Mouse (Mus musculus) limb, embryonic 14.5 days (tissue): ENCODE data around the gene Stx5a. TPM values are rescaled to one million over a fixed set of nuclear protein-coding genes. Genes with fewer than 3 reads are reported as not detected.
A peak's percentile ranks its signal among the peaks of the same experiment; 100 is the strongest.

ENCODE experiments used
- ATAC-seq: fragments of 200-750 bp; cut with Nextera tagmentation; 2 replicates; pipeline ENCODE4 v1.8.0; 2017; ENCODE audit warnings: low read depth, moderate number of reproducible peaks, moderate TSS enrichment; ENCODE audit not compliant: low FRiP score
- DNase-seq: peaks from one replicate; pipeline ENCODE4 v3.0.0-alpha.2; 2015; ENCODE audit warnings: low spot score
- H3K27ac ChIP-seq: fragments of 300-500 bp; sonication (generic); replicated peaks from 2 replicates; pipeline ENCODE4 v1.5.1; 2014; ENCODE audit warnings: low read depth, mild to moderate bottlenecking, low read length, moderate library complexity, mixed read lengths
- H3K27me3 ChIP-seq: fragments of 300-500 bp; sonication (generic); 2 replicates; pipeline ENCODE4 v1.6.1; 2014; ENCODE audit warnings: low read length, mixed read lengths; ENCODE audit not compliant: control insufficient read depth, insufficient read depth
- H3K36me3 ChIP-seq: fragments of 300-500 bp; sonication (generic); 2 replicates; pipeline ENCODE4 v1.6.1; 2014; ENCODE audit warnings: mild to moderate bottlenecking, low read length, moderate library complexity, mixed read lengths; ENCODE audit not compliant: control insufficient read depth, insufficient read depth
- H3K4me1 ChIP-seq: fragments of 300-500 bp; sonication (generic); 2 replicates; pipeline ENCODE4 v1.6.1; 2014; ENCODE audit warnings: antibody characterized with exemption, low read length, mixed read lengths; ENCODE audit not compliant: control insufficient read depth, insufficient read depth
- H3K4me2 ChIP-seq: fragments of 300-500 bp; sonication (generic); replicated peaks from 2 replicates; pipeline ENCODE4 v1.6.1; 2014; ENCODE audit warnings: low read depth, mild to moderate bottlenecking, low read length, moderate library complexity; ENCODE audit not compliant: severe bottlenecking
- H3K4me3 ChIP-seq: fragments of 300-500 bp; sonication (generic); replicated peaks from 2 replicates; pipeline ENCODE4 v1.5.1; 2014; ENCODE audit warnings: low read length
- H3K9ac ChIP-seq: fragments of 300-500 bp; sonication (generic); 2 replicates; pipeline ENCODE4 v1.6.1; 2014; ENCODE audit warnings: mild to moderate bottlenecking, low read depth, low read length, moderate library complexity; ENCODE audit not compliant: severe bottlenecking
- H3K9me3 ChIP-seq: fragments of 300-500 bp; sonication (generic); 2 replicates; pipeline ENCODE4 v1.6.1; 2016; ENCODE audit warnings: low read length; ENCODE audit not compliant: control insufficient read depth
- POLR2A ChIP-seq: fragments of 200-500 bp; IDR thresholded peaks from 2 replicates; pipeline ENCODE4 v1.8.0; 2012; ENCODE audit warnings: inconsistent platforms, mild to moderate bottlenecking, moderate library complexity, borderline replicate concordance; ENCODE audit not compliant: insufficient read depth, insufficient read length; ENCODE audit errors: extremely low read depth
- WGBS: fragments of 180-500 bp; shearing (Covaris S2); extraction: QIAGEN DNeasy Blood & Tissue Kit; methylation state at CpG from one replicate; pipeline ENCODE4 v1.1.7; 2014; 5-methylcytosine and 5-hydroxymethylcytosine counted together
- polyA plus RNA-seq, 2 experiments: library from polyadenylated mRNA; depleted of rRNA in 1 of 2; stranded (reverse) in 1 of 2; unstranded in 1 of 2; fragments of >200 nt; fragmentation: Nextera tagmentation in 1 of 2; extraction: Ambion mirVana in 1 of 2; gene quantifications; 2 replicates each; pipeline versions ENCODE4 v1.2.1 to v1.2.3; 2012 to 2014

Stx5a gene
- polyA plus RNA-seq, 2 experiments: 161 to 188 TPM

DNA sequence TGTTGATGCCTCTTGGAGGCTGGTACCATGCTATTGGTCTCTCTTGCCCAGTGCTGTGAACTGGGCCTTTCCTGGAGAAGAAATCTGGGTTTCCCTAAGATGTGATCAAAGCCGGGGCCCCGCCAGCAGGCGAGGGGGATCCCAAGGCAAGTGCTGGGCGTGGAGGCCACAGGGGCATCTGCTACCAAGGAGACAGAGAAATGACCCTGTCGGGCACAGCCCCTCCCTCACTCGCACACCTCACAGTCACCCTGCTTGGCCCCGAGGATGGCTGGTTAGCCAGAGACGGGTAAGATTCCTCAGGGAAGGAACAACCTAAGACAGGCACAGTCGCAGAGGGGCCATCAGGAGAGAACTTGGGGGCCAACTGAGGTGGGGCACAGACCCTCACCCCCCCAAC lies 24.3 kb downstream of the Stx5a start:
- ATAC-seq (no peak), DNase-seq (no peak)
- 0 out of 2 replicates have a peak, but pooled peaks cover 3% of the 10 kb centered on the region for H3K4me1 ChIP-seq
- H3K4me2 ChIP-seq: no peak overlapping the region
- H3K4me3 ChIP-seq: no peak overlapping the region
- 0 out of 2 replicates have a peak, but pooled peaks cover 6% of the 10 kb centered on the region for H3K9me3 ChIP-seq
- H3K27ac ChIP-seq: no peak overlapping the region
- no peaks in the 10 kb centered on the region for H3K27me3 ChIP-seq
- TF ChIP-seq POLR2A: no peak
- WGBS: 97% methylated on average over 9 of the region's 9 CpGs
- H3K9ac ChIP-seq: no peak overlapping the region
- peaks cover 85% of the 10 kb centered on the region for H3K36me3 ChIP-seq

DNA sequence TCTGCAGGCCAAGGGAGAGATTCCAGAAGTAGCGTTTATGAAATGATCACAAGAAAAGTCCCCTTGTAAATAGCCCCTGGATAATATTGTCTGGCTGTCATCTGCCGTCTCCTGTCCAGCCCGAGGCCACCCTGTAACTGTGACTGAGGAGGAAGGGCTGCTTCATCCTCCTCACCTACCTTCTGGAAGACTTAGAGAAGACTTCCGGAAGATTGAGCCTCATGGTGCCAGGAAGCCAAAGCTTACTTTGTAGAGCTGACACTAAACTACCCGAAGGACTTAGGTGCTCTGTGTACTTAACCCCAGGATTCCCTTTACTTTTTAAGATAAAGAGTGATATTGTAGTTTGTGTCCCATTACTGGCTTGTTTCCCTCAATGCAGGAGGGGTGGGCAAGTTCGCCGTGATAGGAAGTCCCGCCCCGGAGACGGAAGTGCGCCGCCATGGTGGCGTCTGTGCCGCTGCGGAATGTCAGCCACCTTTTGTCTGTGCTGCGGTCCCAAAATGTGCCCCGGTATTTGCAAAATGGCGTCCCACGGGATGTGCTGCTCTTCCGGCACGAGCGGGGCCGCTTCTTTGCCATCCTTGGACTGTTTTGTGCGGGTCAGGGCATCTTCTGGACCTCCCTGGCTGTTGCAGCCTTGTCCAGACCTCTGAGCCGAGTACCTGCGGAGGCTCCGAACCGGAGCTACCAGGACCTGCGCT lies 29.5 kb downstream of the Stx5a start, which contains the start of gene Tmem223:
Tmem223 (plus strand) TSS at position 430 of the 704 bp plus-strand sequence.
- peak; percentile 70 for DNase-seq
- Histone ChIP-seq H3K4me1 (peaks cover 22% of the 10 kb centered on the region), H3K4me3 (peak within 1 kb of the TSS; percentile 85), H3K27me3 (no peaks in the 10 kb centered on the region), H3K9ac (peak within 1 kb of the TSS; percentile 94), H3K36me3 (peaks cover 66% of the 10 kb centered on the region), H3K4me2 (peak within 1 kb of the TSS; percentile 65), H3K27ac (peak within 1 kb of the TSS; percentile 87), H3K9me3 (0 out of 2 replicates have a peak, but pooled peaks cover under 1% of the 10 kb centered on the region)
- WGBS: 23% methylated on average over 29 of the region's 29 CpGs
- peak; percentile 77; the same call in 1 of the 2 replicates for TF ChIP-seq POLR2A
- peak; percentile 48; the same call in 1 of the 2 replicates for ATAC-seq

DNA sequence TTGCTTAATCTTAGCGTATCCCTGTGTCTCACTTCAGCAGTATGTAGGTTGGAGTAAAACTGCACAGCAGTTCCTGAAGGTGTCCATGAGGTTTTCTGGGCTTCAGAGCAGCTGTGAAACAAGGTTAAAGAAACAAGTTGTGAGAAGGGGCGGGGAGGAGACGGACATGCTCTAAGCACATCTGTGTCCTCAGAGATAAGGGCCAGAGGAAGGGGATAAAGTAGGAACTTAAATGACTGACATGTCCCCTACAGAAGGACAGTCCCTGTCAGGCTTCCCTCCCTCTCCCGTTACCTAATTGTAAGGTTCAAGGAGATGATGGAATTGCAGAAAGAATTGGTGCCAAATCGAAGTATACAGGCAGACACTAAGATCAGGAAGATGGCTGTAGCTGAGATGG lies 31.8 kb downstream of the Stx5a start:
- DNase-seq (no peak), ATAC-seq (no peak)
- TF ChIP-seq POLR2A: no peak
- H3K9ac ChIP-seq: no peak overlapping the region
- WGBS: 86% methylated on average over 5 of the region's 5 CpGs
- no peak overlapping the region for H3K4me3 ChIP-seq
- H3K4me1 ChIP-seq: peaks cover 23% of the 10 kb centered on the region
- no peaks in the 10 kb centered on the region for H3K27me3 ChIP-seq
- H3K36me3 ChIP-seq: peaks cover 52% of the 10 kb centered on the region
- H3K27ac ChIP-seq: 0 out of 2 replicates have a peak overlapping the region, but pooled peaks have one; percentile 5
- peak overlapping the region; percentile 98 for H3K4me2 ChIP-seq
- no peaks in the 10 kb centered on the region for H3K9me3 ChIP-seq

DNA sequence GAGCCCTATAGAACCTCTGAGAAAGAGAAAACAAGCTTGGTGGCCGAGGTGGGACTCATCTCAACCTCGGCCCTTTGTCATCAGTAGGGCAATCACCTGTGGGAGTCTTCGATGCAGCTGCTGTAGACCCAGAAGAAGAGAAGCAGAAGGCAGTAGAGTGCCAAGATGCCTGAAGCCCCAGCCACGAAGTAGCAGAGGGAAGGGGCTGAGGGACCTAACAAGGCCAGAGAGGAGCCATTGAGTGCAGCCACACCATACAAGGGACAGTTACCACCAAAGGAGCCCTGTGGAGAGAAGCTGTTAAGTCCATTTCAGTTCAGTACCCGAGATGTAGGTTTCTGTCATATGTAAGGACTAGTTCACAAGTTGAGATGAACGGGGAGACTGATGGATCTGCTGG lies 32.2 kb downstream of the Stx5a start:
- Histone ChIP-seq H3K36me3 (peaks cover 52% of the 10 kb centered on the region), H3K4me2 (peak overlapping the region; percentile 98), H3K27ac (peak overlapping the region; percentile 99), H3K4me3 (peak overlapping the region; percentile 56), H3K4me1 (peaks cover 23% of the 10 kb centered on the region), H3K27me3 (no peaks in the 10 kb centered on the region), H3K9me3 (no peaks in the 10 kb centered on the region), H3K9ac (peak overlapping the region; percentile 93)
- DNase-seq (no peak), ATAC-seq (no peak)
- WGBS: 55% methylated on average over 6 of the region's 6 CpGs
- no peak for TF ChIP-seq POLR2A

DNA sequence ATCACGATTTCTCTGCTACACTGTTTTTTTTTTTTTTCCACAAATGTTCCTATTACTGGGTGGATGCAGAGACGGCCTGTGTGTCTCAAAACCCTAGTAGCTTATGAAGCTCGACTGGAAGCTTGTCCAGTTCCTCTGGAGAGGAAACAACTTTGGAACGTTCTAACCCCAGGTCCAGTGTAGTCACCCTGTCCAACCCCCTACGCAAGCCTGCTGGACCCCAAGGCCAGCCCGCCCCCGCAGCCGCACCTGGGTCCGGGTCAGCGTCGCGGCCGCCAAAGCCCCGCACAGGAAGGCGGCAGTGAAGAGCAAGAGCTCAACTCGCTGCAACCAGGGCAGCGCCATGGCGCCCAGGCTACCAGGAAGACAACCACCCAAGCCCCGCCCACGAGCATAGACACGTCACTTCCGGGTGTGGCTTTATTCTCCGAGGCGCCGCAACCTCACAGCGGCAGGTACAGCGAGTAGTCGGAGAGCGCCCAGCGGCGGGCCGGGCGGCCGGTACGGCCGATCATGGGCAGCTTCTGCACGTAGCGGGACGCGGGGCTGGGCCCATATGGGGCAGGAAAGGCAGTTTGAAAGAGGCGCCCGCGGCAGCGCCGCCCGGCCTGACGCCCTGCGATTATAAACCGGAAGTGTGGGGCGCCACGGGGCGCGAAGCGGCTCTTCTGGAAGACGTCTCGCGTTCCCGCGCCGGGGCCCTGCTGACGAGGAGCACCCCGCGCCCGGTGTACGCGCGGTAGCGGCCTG lies 33.0 kb downstream of the Stx5a start, which contains the start of gene Tmem179b:
Tmem179b (minus strand) TSS at position 382 of the 750 bp plus-strand sequence.
- Histone ChIP-seq H3K27me3 (no peaks in the 10 kb centered on the region), H3K4me2 (peak within 1 kb of the TSS; percentile 98), H3K4me1 (peaks cover 23% of the 10 kb centered on the region), H3K36me3 (peaks cover 47% of the 10 kb centered on the region), H3K9ac (peak within 1 kb of the TSS; percentile 93), H3K4me3 (peak within 1 kb of the TSS; percentile 56), H3K27ac (peak within 1 kb of the TSS; percentile 99), H3K9me3 (no peaks in the 10 kb centered on the region)
- peak; percentile 92 for ATAC-seq
- DNase-seq: peak; percentile 97
- under 1% methylated on average over 63 of the region's 68 CpGs for WGBS
- peak; percentile 80; the same call in 1 of the 2 replicates for TF ChIP-seq POLR2A
